Mouse (Mus musculus) midbrain, embryonic 16.5 days (tissue): ENCODE results near the gene Slc22a13. TPM values are rescaled to one million over a fixed set of nuclear protein-coding genes. Genes with fewer than 3 reads are reported as not detected.

Experiments
- ATAC-seq: fragments of 200-750 bp; cut with Nextera tagmentation; 2 replicates; pipeline ENCODE4 v1.8.0; 2017; ENCODE audit warnings: moderate TSS enrichment
- H3K27ac ChIP-seq: fragments of 300-500 bp; sonication (generic); 2 replicates; pipeline ENCODE4 v1.5.1; 2014; ENCODE audit warnings: mild to moderate bottlenecking, low read length, mixed read lengths
- H3K27me3 ChIP-seq: fragments of 300-500 bp; sonication (generic); 2 replicates; pipeline ENCODE4 v1.6.1; 2014; ENCODE audit warnings: low read depth, low read length, mixed read lengths; ENCODE audit not compliant: control insufficient read depth, insufficient read depth
- H3K36me3 ChIP-seq: fragments of 300-500 bp; sonication (generic); 2 replicates; pipeline ENCODE4 v1.6.1; 2014; ENCODE audit warnings: mild to moderate bottlenecking, low read length, moderate library complexity, mixed read lengths; ENCODE audit not compliant: control insufficient read depth, insufficient read depth
- H3K4me1 ChIP-seq: fragments of 300-500 bp; sonication (generic); 2 replicates; pipeline ENCODE4 v1.6.1; 2014; ENCODE audit warnings: mild to moderate bottlenecking, low read length, mixed read lengths; ENCODE audit not compliant: control insufficient read depth, insufficient read depth
- H3K4me2 ChIP-seq: fragments of 300-500 bp; sonication (generic); 2 replicates; pipeline ENCODE4 v1.6.1; 2014; ENCODE audit warnings: mild to moderate bottlenecking, low read length, mixed read lengths
- H3K4me3 ChIP-seq: fragments of 300-500 bp; sonication (generic); 2 replicates; pipeline ENCODE4 v1.5.1; 2014; ENCODE audit warnings: low read depth, mild to moderate bottlenecking, low read length, moderate library complexity, mixed read lengths
- H3K9ac ChIP-seq: fragments of 300-500 bp; sonication (generic); 2 replicates; pipeline ENCODE4 v1.6.1; 2014; ENCODE audit warnings: low read depth, low read length, mixed read lengths
- H3K9me3 ChIP-seq: fragments of 300-500 bp; sonication (generic); replicated peaks from 2 replicates; pipeline ENCODE4 v1.6.1; 2014; ENCODE audit warnings: mild to moderate bottlenecking, low read length, mixed read lengths; ENCODE audit not compliant: control insufficient read depth, poor library complexity, severe bottlenecking
- WGBS: fragments of 180-500 bp; shearing (Covaris S2); extraction: QIAGEN DNeasy Blood & Tissue Kit; methylation state at CpG from one replicate; pipeline ENCODE4 v1.1.7; 2014; 5-methylcytosine and 5-hydroxymethylcytosine counted together
- polyA plus RNA-seq: library from polyadenylated mRNA; unstranded; fragments of >200 nt; fragmentation: Nextera tagmentation; extraction: Ambion mirVana; gene quantifications from 2 replicates; pipeline ENCODE4 v1.2.1, GENCODE M21; 2015

Slc22a13 gene
- polyA plus RNA-seq, 1 experiment from 2014 or later: not detected

DNA sequence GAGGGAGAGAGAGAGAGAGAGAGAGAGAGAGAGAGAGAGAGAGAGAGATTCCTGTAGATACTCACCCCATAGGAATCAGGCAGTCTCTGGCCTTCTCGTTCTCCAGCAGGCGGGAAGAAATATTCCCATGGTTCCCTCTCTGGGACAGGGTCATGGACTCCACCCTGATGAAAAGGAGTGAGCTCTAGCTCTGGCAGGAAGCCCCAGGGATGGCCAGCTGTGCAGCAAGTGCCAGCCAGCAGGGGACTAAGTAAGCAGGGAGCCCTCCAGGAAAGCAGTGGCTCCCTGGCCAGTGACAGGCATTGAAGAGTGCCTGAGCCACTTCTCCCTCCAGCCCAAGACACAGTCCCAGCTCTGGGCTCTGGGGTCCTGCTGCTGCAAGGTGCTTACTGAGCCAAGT is 57.1 kb downstream of the Slc22a13 start:
- 69% methylated on average over 2 of the region's 2 CpGs for WGBS

DNA sequence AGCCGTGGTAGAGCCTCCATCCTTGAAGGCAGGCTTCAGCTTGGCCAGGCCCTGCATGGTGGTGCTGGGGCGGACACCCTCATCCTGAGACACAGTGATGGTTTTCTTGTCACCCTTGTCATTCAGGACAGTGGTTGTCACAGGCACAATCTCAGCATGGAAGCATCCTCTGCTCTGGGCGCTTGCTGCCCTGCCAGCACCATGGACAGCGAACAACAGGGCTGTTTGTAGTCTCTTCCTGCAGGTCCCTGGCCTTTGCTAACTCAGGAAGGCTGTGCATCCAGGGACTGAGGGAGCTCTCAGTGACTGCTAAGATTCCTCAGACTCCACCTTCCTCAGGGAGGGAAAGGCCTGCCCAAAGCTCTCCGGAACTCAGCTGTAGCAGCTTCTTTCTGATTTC is 59.3 kb downstream of the Slc22a13 start:
- no peak for ATAC-seq
- no peak overlapping the region for H3K4me2 ChIP-seq
- no peaks in the 10 kb centered on the region for H3K4me1 ChIP-seq
- no peaks in the 10 kb centered on the region for H3K36me3 ChIP-seq
- no peak overlapping the region for H3K27ac ChIP-seq
- H3K9me3 ChIP-seq: no peaks in the 10 kb centered on the region
- H3K9ac ChIP-seq: no peak overlapping the region
- H3K4me3 ChIP-seq: no peak overlapping the region
- 29% methylated on average over 5 of the region's 5 CpGs for WGBS
- no peaks in the 10 kb centered on the region for H3K27me3 ChIP-seq

More for the DNA sequence above, 57.1 kb downstream of the Slc22a13 start:
- H3K36me3 ChIP-seq: no peaks in the 10 kb centered on the region
- H3K27me3 ChIP-seq: peaks cover 6% of the 10 kb centered on the region
- no peak for ATAC-seq
- no peaks in the 10 kb centered on the region for H3K4me1 ChIP-seq
- H3K27ac ChIP-seq: no peak overlapping the region
- no peak overlapping the region for H3K9ac ChIP-seq
- no peak overlapping the region for H3K4me3 ChIP-seq
- H3K4me2 ChIP-seq: no peak overlapping the region
- no peaks in the 10 kb centered on the region for H3K9me3 ChIP-seq

DNA sequence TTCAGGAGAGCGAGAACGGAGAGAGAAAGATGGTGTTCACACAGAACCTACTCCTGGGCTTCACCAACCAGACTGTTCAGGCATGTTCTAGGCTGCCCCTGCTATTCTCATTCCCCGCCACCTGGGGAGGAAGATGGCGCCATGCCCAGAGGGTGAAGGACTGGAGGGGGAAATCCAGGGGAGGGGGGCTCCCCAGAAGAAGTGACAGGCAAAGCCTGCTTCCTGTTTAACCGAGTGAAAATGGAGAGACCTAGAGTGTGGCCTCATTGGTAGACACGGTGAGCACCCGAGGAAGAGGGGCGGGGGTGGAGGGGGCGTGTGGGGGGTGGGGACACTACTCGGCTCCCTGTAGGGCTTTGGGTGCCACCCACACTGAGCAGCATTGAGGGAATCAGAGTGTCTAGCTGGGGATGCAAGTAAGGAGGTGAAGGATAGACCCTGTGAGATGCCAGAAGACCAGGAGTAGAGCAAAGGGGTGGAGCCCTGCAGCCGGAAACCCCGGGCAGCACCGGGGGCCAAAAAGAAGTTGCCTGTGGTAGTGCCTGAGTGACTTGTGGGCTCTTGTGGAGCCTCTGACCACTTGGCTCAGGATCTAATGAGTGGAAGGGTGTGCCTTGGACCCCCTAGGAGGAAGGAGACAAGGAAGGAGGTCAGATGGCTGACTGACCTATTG is 62.7 kb downstream of the Slc22a13 start:
- Histone ChIP-seq H3K36me3 (no peaks in the 10 kb centered on the region), H3K9me3 (no peaks in the 10 kb centered on the region), H3K4me1 (no peaks in the 10 kb centered on the region), H3K9ac (no peak overlapping the region), H3K4me2 (no peak overlapping the region), H3K27ac (no peak overlapping the region), H3K4me3 (no peak overlapping the region), H3K27me3 (no peaks in the 10 kb centered on the region)
- no peak for ATAC-seq
- WGBS: 78% methylated on average over 12 of the region's 13 CpGs

DNA sequence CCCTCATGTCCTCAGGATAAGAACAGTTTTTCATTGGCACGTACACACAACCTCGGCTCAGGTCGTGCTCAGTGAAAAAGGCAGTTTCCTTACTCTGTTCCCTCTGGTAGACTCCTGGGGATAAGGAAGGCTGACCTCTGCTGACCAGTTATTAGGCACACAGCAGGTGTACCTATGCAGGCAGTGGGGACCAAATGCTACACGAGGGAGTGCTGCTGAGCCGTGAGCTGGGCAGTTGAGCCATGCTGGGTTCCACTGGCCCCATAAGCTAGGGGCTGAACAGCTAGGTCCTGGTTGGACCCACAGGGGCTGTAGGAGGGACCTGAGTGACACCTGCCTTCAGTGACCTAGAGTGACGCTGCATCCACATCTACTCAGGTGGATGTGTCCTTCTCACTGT is 63.3 kb downstream of the Slc22a13 start:
- no peaks in the 10 kb centered on the region for H3K36me3 ChIP-seq
- no peaks in the 10 kb centered on the region for H3K4me1 ChIP-seq
- H3K9me3 ChIP-seq: no peaks in the 10 kb centered on the region
- no peak overlapping the region for H3K27ac ChIP-seq
- no peak overlapping the region for H3K4me3 ChIP-seq
- 63% methylated on average over 6 of the region's 6 CpGs for WGBS
- no peak overlapping the region for H3K9ac ChIP-seq
- no peak overlapping the region for H3K4me2 ChIP-seq
- no peak for ATAC-seq
- H3K27me3 ChIP-seq: no peaks in the 10 kb centered on the region

GRCm38 (mm10) chr9:119145137-119145536 is 63.8 kb downstream of the Slc22a13 start:
- WGBS: 52% methylated on average over 10 of the region's 10 CpGs
- H3K27ac ChIP-seq: no peak overlapping the region

GRCm38 (mm10) chr9:119144696-119145095 is 64.2 kb downstream of the Slc22a13 start:
- no peaks in the 10 kb centered on the region for H3K36me3 ChIP-seq
- H3K9me3 ChIP-seq: no peaks in the 10 kb centered on the region
- H3K9ac ChIP-seq: no peak overlapping the region
- ATAC-seq: no peak
- H3K27me3 ChIP-seq: no peaks in the 10 kb centered on the region
- no peak overlapping the region for H3K27ac ChIP-seq
- H3K4me1 ChIP-seq: no peaks in the 10 kb centered on the region
- WGBS: 83% methylated on average over 8 of the region's 8 CpGs
- H3K4me3 ChIP-seq: no peak overlapping the region
- H3K4me2 ChIP-seq: no peak overlapping the region

More at GRCm38 (mm10) chr9:119145137-119145536, 63.8 kb downstream of the Slc22a13 start:
- no peaks in the 10 kb centered on the region for H3K36me3 ChIP-seq
- H3K4me3 ChIP-seq: no peak overlapping the region
- H3K4me2 ChIP-seq: no peak overlapping the region
- no peaks in the 10 kb centered on the region for H3K27me3 ChIP-seq
- no peak overlapping the region for H3K9ac ChIP-seq
- no peaks in the 10 kb centered on the region for H3K9me3 ChIP-seq
- no peak for ATAC-seq
- H3K4me1 ChIP-seq: no peaks in the 10 kb centered on the region

GRCm38 (mm10) chr9:119143372-119143771 is 65.5 kb downstream of the Slc22a13 start:
- Histone ChIP-seq H3K4me2 (no peak overlapping the region), H3K4me1 (no peaks in the 10 kb centered on the region), H3K9me3 (no peaks in the 10 kb centered on the region), H3K4me3 (no peak overlapping the region), H3K36me3 (no peaks in the 10 kb centered on the region), H3K9ac (no peak overlapping the region), H3K27ac (no peak overlapping the region), H3K27me3 (no peaks in the 10 kb centered on the region)
- WGBS: 75% methylated on average over 9 of the region's 9 CpGs
- ATAC-seq: no peak

Other genes starting within 250 kb of the Slc22a13 start
- gene Vill, start 156.3 kb downstream of the Slc22a13 start, polyA plus RNA-seq: 2.9 and 3.7 TPM in 2 replicates
- 15.9 and 16.9 TPM in 2 replicates for gene Plcd1, start 115.6 kb downstream of the Slc22a13 start, polyA plus RNA-seq
- gene Dlec1, start 106.6 kb downstream of the Slc22a13 start, polyA plus RNA-seq: 1.5 and 1.9 TPM in 2 replicates
- 2.8 and 4.5 TPM in 2 replicates for gene Acaa1b, start 52.0 kb downstream of the Slc22a13 start, polyA plus RNA-seq
- not detected in 2 replicates for gene Gm47289, start 49.9 kb downstream of the Slc22a13 start, polyA plus RNA-seq
- 13.0 and 14.6 TPM in 2 replicates for gene Oxsr1, start 113.3 kb upstream of the Slc22a13 start, polyA plus RNA-seq
- 113 and 116 TPM in 2 replicates for gene Acaa1a, start 130.6 kb upstream of the Slc22a13 start, polyA plus RNA-seq
- gene Myd88, start 132.3 kb upstream of the Slc22a13 start, polyA plus RNA-seq: 5.2 and 5.8 TPM in 2 replicates
- gene Xylb, start 148.3 kb upstream of the Slc22a13 start, polyA plus RNA-seq: 2.7 and 4.3 TPM in 2 replicates
- 0.11 TPM in 1 of 2 replicates, not detected in the other for gene Slc22a14, start 156.5 kb upstream of the Slc22a13 start, polyA plus RNA-seq
- gene Acvr2b, start 193.0 kb upstream of the Slc22a13 start, polyA plus RNA-seq: 28.4 and 36.0 TPM in 2 replicates
- 53.3 and 58.6 TPM in 2 replicates for gene Exog, start 235.8 kb upstream of the Slc22a13 start, polyA plus RNA-seq